Mouse (Mus musculus) kidney, postnatal 0 days (tissue): ENCODE measurements around the gene Ifit1bl1. TPM values are rescaled to one million over a fixed set of nuclear protein-coding genes. Genes with fewer than 3 reads are reported as not detected.

Experiments
- ATAC-seq: fragments of 200-750 bp; cut with Nextera tagmentation; replicated peaks from 2 replicates; pipeline ENCODE4 v1.8.0; 2017; ENCODE audit warnings: low read depth, moderate number of reproducible peaks, moderate TSS enrichment, moderate library complexity; ENCODE audit not compliant: low FRiP score
- DNase-seq: peaks from one replicate; pipeline ENCODE4 v3.0.0-alpha.2; 2016; ENCODE audit warnings: low spot score
- H3K27ac ChIP-seq: fragments of 300-500 bp; sonication (generic); 2 replicates; pipeline ENCODE4 v1.5.1; 2014; ENCODE audit warnings: mild to moderate bottlenecking
- H3K27me3 ChIP-seq: fragments of 300-500 bp; sonication (generic); 2 replicates; pipeline ENCODE4 v1.6.1; 2014; ENCODE audit warnings: low read length, mixed read lengths; ENCODE audit not compliant: insufficient read depth
- H3K36me3 ChIP-seq: fragments of 300-500 bp; sonication (generic); 2 replicates; pipeline ENCODE4 v1.6.1; 2014; ENCODE audit warnings: low read length, mixed read lengths; ENCODE audit not compliant: insufficient read depth
- H3K4me1 ChIP-seq: fragments of 300-500 bp; sonication (generic); replicated peaks from 2 replicates; pipeline ENCODE4 v1.6.1; 2014; ENCODE audit warnings: antibody characterized with exemption, low read length, mixed read lengths; ENCODE audit not compliant: insufficient read depth
- H3K4me2 ChIP-seq: fragments of 300-500 bp; sonication (generic); 2 replicates; pipeline ENCODE4 v1.6.1; 2014; ENCODE audit warnings: mild to moderate bottlenecking, low read length, moderate library complexity, mixed read lengths
- H3K4me3 ChIP-seq: fragments of 300-500 bp; sonication (generic); replicated peaks from 2 replicates; pipeline ENCODE4 v1.5.1; 2014; ENCODE audit warnings: low read depth, low read length
- H3K9ac ChIP-seq: fragments of 300-500 bp; sonication (generic); 2 replicates; pipeline ENCODE4 v1.6.1; 2014; ENCODE audit warnings: low read depth, low read length
- H3K9me3 ChIP-seq: fragments of 300-500 bp; sonication (generic); replicated peaks from 2 replicates; pipeline ENCODE4 v1.6.1; 2016; ENCODE audit warnings: low read length, inconsistent platforms, mixed read lengths
- CTCF ChIP-seq: IDR thresholded peaks from 2 replicates; pipeline ENCODE4 v1.5.1; 2016; ENCODE audit warnings: antibody characterized with exemption, low read depth, mild to moderate bottlenecking, moderate library complexity
- WGBS: fragments of 180-500 bp; shearing (Covaris S2); extraction: QIAGEN DNeasy Blood & Tissue Kit; methylation state at CpG from one replicate; pipeline ENCODE4 v1.1.7; 2014; 5-methylcytosine and 5-hydroxymethylcytosine counted together
- polyA plus RNA-seq: library from polyadenylated mRNA; unstranded; fragments of >200 nt; fragmentation: Nextera tagmentation; extraction: Ambion mirVana; gene quantifications from 2 replicates; pipeline ENCODE4 v1.2.1, GENCODE M21; 2015

Gene Ifit1bl1
- polyA plus RNA-seq, 1 experiment from 2014 or later, result 1.7 TPM

DNA sequence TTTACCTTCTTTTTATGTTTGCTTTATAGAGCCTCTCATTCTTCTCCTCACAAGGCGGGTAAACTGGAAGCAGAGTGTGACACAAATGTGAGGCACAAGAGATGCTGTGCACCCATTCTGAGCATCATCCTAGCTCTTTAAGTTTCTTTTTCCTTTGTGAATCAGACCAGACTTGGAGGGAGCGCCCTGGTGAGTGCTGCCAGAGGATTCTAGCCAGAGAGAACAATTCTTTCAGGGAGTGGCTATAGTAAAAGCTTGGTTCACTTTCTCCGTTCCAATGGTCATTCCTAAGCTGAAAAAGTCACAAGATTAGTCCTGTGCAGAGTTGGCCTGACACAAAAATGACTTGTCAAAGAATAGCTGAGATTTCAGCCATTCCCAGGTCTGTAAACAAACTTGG lies 45.1 kb downstream of the Ifit1bl1 start:
- peaks cover 7% of the 10 kb centered on the region; the same call in 1 of the 2 replicates for H3K4me1 ChIP-seq
- WGBS, result 76% methylated on average over 3 of the region's 3 CpGs

GRCm38 (mm10) chr19:34554061-34554460 lies 47.7 kb downstream of the Ifit1bl1 start:
- DNase-seq, result no peak
- no peak overlapping the region for H3K4me2 ChIP-seq
- 0 out of 2 replicates have a peak overlapping the region, but pooled peaks have one; percentile 64 for H3K27ac ChIP-seq
- no peak for TF ChIP-seq CTCF
- ATAC-seq, result no peak
- H3K9ac ChIP-seq, result no peak overlapping the region
- no peaks in the 10 kb centered on the region for H3K27me3 ChIP-seq
- H3K4me3 ChIP-seq, result no peak overlapping the region
- H3K9me3 ChIP-seq, result no peaks in the 10 kb centered on the region
- no peaks in the 10 kb centered on the region for H3K36me3 ChIP-seq
- H3K4me1 ChIP-seq, result peaks cover 7% of the 10 kb centered on the region; the same call in 1 of the 2 replicates

More for the DNA sequence above, 45.1 kb downstream of the Ifit1bl1 start:
- H3K4me2 ChIP-seq, result no peak overlapping the region
- no peak for DNase-seq
- no peak overlapping the region for H3K4me3 ChIP-seq
- no peak for TF ChIP-seq CTCF
- no peaks in the 10 kb centered on the region for H3K36me3 ChIP-seq
- H3K9me3 ChIP-seq, result no peaks in the 10 kb centered on the region
- ATAC-seq, result no peak
- no peak overlapping the region for H3K9ac ChIP-seq
- H3K27ac ChIP-seq, result no peak overlapping the region
- H3K27me3 ChIP-seq, result no peaks in the 10 kb centered on the region

DNA sequence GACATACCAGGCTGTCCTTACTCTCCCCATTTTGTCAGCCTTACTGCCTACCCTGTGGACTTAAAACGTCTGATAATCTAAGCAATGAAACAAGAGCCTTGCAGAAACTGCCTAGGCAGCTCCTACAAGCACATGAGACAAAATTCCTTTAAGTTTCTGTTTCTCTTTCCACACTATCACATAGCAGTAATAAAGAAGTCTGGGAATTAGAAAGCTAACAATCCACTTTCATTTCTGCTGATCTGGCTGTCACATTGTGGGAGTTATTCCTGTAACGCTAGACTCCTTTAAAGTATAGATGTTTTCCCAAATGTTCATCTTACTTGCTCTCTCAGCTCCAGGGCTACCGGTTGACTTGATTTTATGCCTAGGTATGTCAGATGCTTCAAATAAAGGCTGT lies 48.2 kb downstream of the Ifit1bl1 start:
- H3K27me3 ChIP-seq, result no peaks in the 10 kb centered on the region
- H3K4me2 ChIP-seq, result peak overlapping the region; percentile 25; the same call in 1 of the 2 replicates
- H3K4me1 ChIP-seq, result peaks cover 7% of the 10 kb centered on the region; the same call in 1 of the 2 replicates
- no peak for TF ChIP-seq CTCF
- no peak overlapping the region for H3K4me3 ChIP-seq
- peak overlapping the region; percentile 64 for H3K27ac ChIP-seq
- no peaks in the 10 kb centered on the region for H3K9me3 ChIP-seq
- H3K36me3 ChIP-seq, result no peaks in the 10 kb centered on the region
- 16% methylated on average over 3 of the region's 3 CpGs for WGBS
- peak; percentile 70 for DNase-seq
- ATAC-seq, result no peak
- H3K9ac ChIP-seq, result no peak overlapping the region

DNA sequence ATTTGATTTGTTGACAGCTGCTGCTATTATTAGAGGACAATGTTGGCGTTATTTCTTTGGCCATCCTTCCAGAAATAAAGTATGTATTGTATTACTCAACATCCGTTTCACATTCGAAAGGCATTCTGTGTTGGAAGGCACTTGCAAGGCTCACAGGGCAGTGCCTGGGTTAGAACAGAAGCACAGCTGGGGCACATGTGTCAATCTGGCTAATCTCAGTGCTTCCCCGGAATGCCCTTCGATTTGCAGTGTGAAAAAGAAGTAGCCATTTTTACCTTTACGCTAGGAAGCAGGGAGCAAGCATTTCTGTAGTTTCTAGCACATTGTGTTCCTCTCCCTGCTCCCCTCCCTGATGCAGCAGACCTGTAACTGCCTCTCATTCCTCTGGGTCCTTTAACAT lies 48.7 kb downstream of the Ifit1bl1 start:
- Histone ChIP-seq H3K27me3 (no peaks in the 10 kb centered on the region), H3K27ac (peak overlapping the region; percentile 64), H3K36me3 (no peaks in the 10 kb centered on the region), H3K4me3 (no peak overlapping the region), H3K4me1 (peaks cover 7% of the 10 kb centered on the region; the same call in 1 of the 2 replicates), H3K4me2 (peak overlapping the region; percentile 25; the same call in 1 of the 2 replicates), H3K9me3 (no peaks in the 10 kb centered on the region), H3K9ac (no peak overlapping the region)
- no peak for DNase-seq
- ATAC-seq, result no peak
- 57% methylated on average over 6 of the region's 6 CpGs for WGBS
- no peak for TF ChIP-seq CTCF

- peak overlapping the region; percentile 43 for H3K4me2 ChIP-seq
- no peak for TF ChIP-seq CTCF
- 0 out of 2 replicates have a peak overlapping the region, but pooled peaks have one; percentile 14 for H3K9ac ChIP-seq
- H3K36me3 ChIP-seq, result no peaks in the 10 kb centered on the region
- DNase-seq, result peak; percentile 85
- H3K9me3 ChIP-seq, result no peaks in the 10 kb centered on the region
- peaks cover 7% of the 10 kb centered on the region; the same call in 1 of the 2 replicates for H3K4me1 ChIP-seq
- H3K4me3 ChIP-seq, result no peak overlapping the region
- 32% methylated on average over 5 of the region's 5 CpGs for WGBS
- peak overlapping the region; percentile 75 for H3K27ac ChIP-seq
- no peaks in the 10 kb centered on the region for H3K27me3 ChIP-seq
- no peak for ATAC-seq
Measured at GRCm38 (mm10) chr19:34551981-34552380, 49.8 kb downstream of the Ifit1bl1 start.

- H3K27ac ChIP-seq, result peak within 1 kb of the TSS; percentile 75
- DNase-seq (peak; percentile 98), ATAC-seq (peak; percentile 92)
- no peaks in the 10 kb centered on the region for H3K27me3 ChIP-seq
- 3% methylated on average over 22 of the region's 22 CpGs for WGBS
- H3K9ac ChIP-seq, result 0 out of 2 replicates have a peak within 1 kb of the TSS, but pooled peaks have one; percentile 28
- H3K4me1 ChIP-seq, result peaks cover 7% of the 10 kb centered on the region; the same call in 1 of the 2 replicates
- no peaks in the 10 kb centered on the region for H3K9me3 ChIP-seq
- no peaks in the 10 kb centered on the region for H3K36me3 ChIP-seq
- TF ChIP-seq CTCF, result peak; percentile 77
- H3K4me2 ChIP-seq, result peak within 1 kb of the TSS; percentile 71
- peak within 1 kb of the TSS; percentile 49 for H3K4me3 ChIP-seq
Measured at GRCm38 (mm10) chr19:34550534-34551223, 51.1 kb downstream of the Ifit1bl1 start, which contains the start of gene Ifit2. TSS of gene Ifit2 (plus strand) at chr19:34550694.
